Comparison of ENCODE assay signal across 21 mouse cellular contexts in genomic region chr17:68019466-68020065, GRCm38 (mm10). TPM values are rescaled to one million over a fixed set of nuclear protein-coding genes. Genes with fewer than 3 reads are reported as not detected.
A peak's percentile ranks its signal among the peaks of the same experiment; 100 is the strongest.
DNase-seq lines count a peak whose midpoint lies in the region; ATAC-seq and TF ChIP-seq lines count a peak whose summit lies in the region.
"Had no signal": no experiment of that assay in that cellular context is flagged by ENCODE, and none has a peak within 500 bp of the region (broad histone marks: within the 10 kb centered on the region; RNA-seq: fewer than 3 reads in every experiment).

No protein-coding gene starts in this region.

- H3K4me1 ChIP-seq in kidney, embryonic 14.5 days (ENCODE audit: control insufficient read depth, insufficient read depth, low read length): peaks cover 3% of the 10 kb centered on the region
- H3K4me1 ChIP-seq in intestine, embryonic 15.5 days (replicated peaks): 0 out of 2 replicates have a peak, but pooled peaks cover 6% of the 10 kb centered on the region
- H3K4me1 ChIP-seq in limb, embryonic 14.5 days (ENCODE audit: control insufficient read depth, insufficient read depth, low read length): peaks cover 21% of the 10 kb centered on the region
- H3K4me1 ChIP-seq: embryonic facial prominence, embryonic 15.5 days; forebrain, embryonic 10.5 days had no signal

- no peaks in the 10 kb centered on the region for H3K27me3 ChIP-seq in kidney, embryonic 14.5 days (ENCODE audit: control insufficient read depth, insufficient read depth, low read length)
- H3K27me3 ChIP-seq in intestine, embryonic 15.5 days (replicated peaks): no peaks in the 10 kb centered on the region
- H3K27me3 ChIP-seq in limb, embryonic 14.5 days (ENCODE audit: control insufficient read depth, insufficient read depth, low read length): no peaks in the 10 kb centered on the region
- H3K27me3 ChIP-seq: embryonic facial prominence, embryonic 15.5 days; heart, embryonic 13.5 days had no signal

- H3K9ac ChIP-seq in kidney, embryonic 14.5 days (ENCODE audit: low read depth, low read length): no peak overlapping the region
- no peak overlapping the region for H3K9ac ChIP-seq in intestine, embryonic 15.5 days
- no peak overlapping the region for H3K9ac ChIP-seq in limb, embryonic 14.5 days (ENCODE audit: low read depth, low read length, severe bottlenecking)
- H3K9ac ChIP-seq: embryonic facial prominence, embryonic 15.5 days; forebrain, postnatal 0 days; heart, embryonic 13.5 days; hindbrain, embryonic 14.5 days; liver, postnatal 0 days had no signal

- no peaks in the 10 kb centered on the region for H3K36me3 ChIP-seq in kidney, embryonic 14.5 days (ENCODE audit: control insufficient read depth, insufficient read depth, low read length)
- H3K36me3 ChIP-seq in intestine, embryonic 15.5 days: no peaks in the 10 kb centered on the region
- no peaks in the 10 kb centered on the region for H3K36me3 ChIP-seq in limb, embryonic 14.5 days (ENCODE audit: control insufficient read depth, insufficient read depth, low read length)
- H3K36me3 ChIP-seq: embryonic facial prominence, embryonic 15.5 days; forebrain, embryonic 10.5 days; heart, embryonic 13.5 days; midbrain, embryonic 10.5 days had no signal

- ATAC-seq in kidney, embryonic 14.5 days (ENCODE audit: low FRiP score, low TSS enrichment): no peak
- ATAC-seq in intestine, embryonic 15.5 days: peak; percentile 36; the same call in 1 of the 2 replicates
- peak; percentile 65 for ATAC-seq in limb, embryonic 14.5 days (ENCODE audit: low FRiP score, low read depth)
- ATAC-seq: activated CD4-positive, CD25-positive, alpha-beta regulatory T cell, adult 4 months; forebrain, postnatal 0 days; liver, postnatal 0 days had no signal

- TF ChIP-seq POLR2A in limb, embryonic 14.5 days (IDR thresholded peaks at IDR 0.05; ENCODE audit: borderline replicate concordance, extremely low read depth, insufficient read depth, insufficient read length): no peak

- H3K4me3 ChIP-seq in kidney, embryonic 14.5 days (ENCODE audit: low read length): no peak overlapping the region
- H3K4me3 ChIP-seq in intestine, embryonic 15.5 days (replicated peaks): no peak overlapping the region
- H3K4me3 ChIP-seq in limb, embryonic 14.5 days (replicated peaks; ENCODE audit: low read length): no peak overlapping the region
- H3K4me3 ChIP-seq: embryonic facial prominence, embryonic 15.5 days; forebrain, embryonic 10.5 days; heart, embryonic 13.5 days; midbrain, embryonic 10.5 days had no signal

- WGBS in kidney, embryonic 14.5 days: 42% methylated on average over 15 of the region's 15 CpGs
- WGBS in intestine, embryonic 15.5 days: 47% methylated on average over 15 of the region's 15 CpGs
- 22% methylated on average over 15 of the region's 15 CpGs for WGBS in limb, embryonic 14.5 days

- peak; percentile 4 for DNase-seq in kidney, adult 9 months
- DNase-seq in Muller cell, postnatal 12 days (ENCODE audit: inconsistent ontology term): peak; percentile 70
- DNase-seq in limb, embryonic 14.5 days (ENCODE audit: low spot score): peak; percentile 42
- no peak for DNase-seq in natural killer cell, adult 2 months (ENCODE audit: low spot score in 2 of 2)
- DNase-seq in urinary bladder, postnatal 10 days (ENCODE audit: low spot score): no peak
- DNase-seq in layer of hippocampus, adult 9-10 months (ENCODE audit: low spot score): no peak
- DNase-seq: adrenal gland, postnatal 10 days; cerebellum, adult 9-11 months; forebrain, postnatal 0 days; liver; liver, postnatal 0 days; lung, postnatal 4 days; retina, postnatal 1 day had no signal

- H3K9me3 ChIP-seq in kidney, embryonic 14.5 days (ENCODE audit: control insufficient read depth, low read length): no peaks in the 10 kb centered on the region
- H3K9me3 ChIP-seq in intestine, embryonic 15.5 days: no peaks in the 10 kb centered on the region
- no peaks in the 10 kb centered on the region for H3K9me3 ChIP-seq in limb, embryonic 14.5 days (ENCODE audit: control insufficient read depth, low read length)
- H3K9me3 ChIP-seq: embryonic facial prominence, embryonic 15.5 days; forebrain, embryonic 10.5 days; heart, embryonic 13.5 days; midbrain, embryonic 10.5 days had no signal

- no peak overlapping the region for H3K4me2 ChIP-seq in kidney, embryonic 14.5 days (replicated peaks; ENCODE audit: low read depth, low read length)
- H3K4me2 ChIP-seq in intestine, embryonic 15.5 days (replicated peaks): no peak overlapping the region
- peak overlapping the region; percentile 13; the same call in 1 of the 2 replicates for H3K4me2 ChIP-seq in limb, embryonic 14.5 days (replicated peaks; ENCODE audit: low read depth, low read length, severe bottlenecking)
- H3K4me2 ChIP-seq: embryonic facial prominence, embryonic 15.5 days; heart, embryonic 13.5 days; hindbrain, embryonic 14.5 days had no signal

- H3K27ac ChIP-seq in kidney, embryonic 14.5 days (ENCODE audit: low read depth, low read length): no peak overlapping the region
- no peak overlapping the region for H3K27ac ChIP-seq in intestine, embryonic 15.5 days
- H3K27ac ChIP-seq in limb, embryonic 14.5 days (replicated peaks; ENCODE audit: low read depth, low read length): peak overlapping the region; percentile 27; the same call in 1 of the 2 replicates
- H3K27ac ChIP-seq: embryonic facial prominence, embryonic 15.5 days; forebrain, embryonic 10.5 days; heart, embryonic 13.5 days; hindbrain, embryonic 14.5 days; midbrain, embryonic 10.5 days had no signal

RNA-seq across cellular contexts. Expression of gene Arhgap28, which starts 15.6 kb away (rescaled TPM):
- 13.8 and 28.2 TPM in 2 replicates for polyA plus RNA-seq in kidney, embryonic 14.5 days (2014; fragmentation: Nextera tagmentation; extraction: Ambion mirVana)
- 17.5 and 19.1 TPM in 2 replicates for polyA plus RNA-seq in intestine, embryonic 15.5 days (2015; fragmentation: Nextera tagmentation; extraction: Ambion mirVana)
- polyA plus RNA-seq in limb, embryonic 14.5 days (2012; rRNA removed): 42.8 and 46.5 TPM in 2 replicates
- 55.2 and 65.4 TPM in 2 replicates for polyA plus RNA-seq in limb, embryonic 14.5 days (2014; fragmentation: Nextera tagmentation; extraction: Ambion mirVana)

Comparison
In these comparisons a context has a peak if more than half of its experiments do, and no peak if none do; other contexts are left out.
1. DNase-seq: peak in kidney, adult 9 months (single experiment), Muller cell, postnatal 12 days (single experiment) and limb, embryonic 14.5 days (single experiment); none in natural killer cell, adult 2 months (0 of 2), urinary bladder, postnatal 10 days (single experiment) and layer of hippocampus, adult 9-10 months (single experiment).